Mouse (Mus musculus): ENCODE measurements around the gene Fam171a1.
"Not testable (repeated sequence)": the region's sequence is repeated elsewhere in the genome, so short reads cannot be mapped to it uniquely, and the experiment has no call there.

Gene Fam171a1

DNA sequence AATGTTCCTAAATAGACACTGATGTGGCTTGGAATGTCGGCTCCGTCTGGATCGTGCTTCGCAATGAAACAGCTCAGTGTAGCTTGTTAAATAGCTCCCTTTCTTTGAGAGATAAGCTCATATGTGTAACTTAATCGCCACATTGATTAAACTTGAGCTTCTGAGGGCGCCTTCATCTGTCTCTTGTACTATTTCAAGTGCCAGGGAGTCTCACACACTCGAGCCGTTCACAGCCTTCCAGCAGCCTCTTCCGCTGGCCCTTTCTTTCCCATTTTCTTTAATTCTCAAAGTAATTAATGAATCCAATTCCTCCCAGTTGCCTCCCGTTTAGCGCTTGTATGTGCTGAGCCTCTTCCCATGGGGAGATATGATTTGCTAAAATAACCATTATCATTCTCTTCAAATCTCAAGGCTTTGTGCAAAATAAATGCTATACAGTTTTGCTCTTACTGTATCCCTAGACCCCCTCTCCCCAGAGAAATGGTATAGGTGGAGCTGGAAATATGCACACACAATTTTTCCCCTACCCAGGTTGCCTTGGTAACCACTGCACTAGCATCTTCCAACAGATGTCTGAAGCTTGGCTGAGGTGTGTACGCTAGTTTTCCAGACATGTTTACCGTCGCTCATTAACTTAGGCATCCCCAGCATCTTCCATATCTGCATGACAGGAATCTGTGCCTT is 54.8 kb downstream of the Fam171a1 start:
- in situ Hi-C loops (cut with MboI; ENCODE audit: unreplicated experiment in 2 of 2), result no loop called here

DNA sequence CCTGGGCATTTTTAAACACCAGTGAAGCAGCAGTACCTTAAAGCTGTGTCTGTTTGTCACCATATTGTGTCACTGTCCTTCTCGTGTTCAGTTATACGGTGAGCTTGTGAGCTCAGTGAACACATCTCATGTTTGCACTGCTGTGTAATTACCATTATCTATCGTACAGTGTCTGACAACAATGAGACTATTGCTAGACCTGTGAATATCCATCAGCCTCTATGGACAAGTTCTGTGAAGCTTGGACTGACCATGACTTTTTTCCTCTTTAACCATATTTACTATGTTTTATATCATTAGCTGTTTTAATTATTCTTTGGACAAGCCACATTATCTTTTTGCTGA is 55.4 kb downstream of the Fam171a1 start:
- in situ Hi-C loops (cut with MboI; ENCODE audit: unreplicated experiment in 2 of 2), result no loop called here

DNA sequence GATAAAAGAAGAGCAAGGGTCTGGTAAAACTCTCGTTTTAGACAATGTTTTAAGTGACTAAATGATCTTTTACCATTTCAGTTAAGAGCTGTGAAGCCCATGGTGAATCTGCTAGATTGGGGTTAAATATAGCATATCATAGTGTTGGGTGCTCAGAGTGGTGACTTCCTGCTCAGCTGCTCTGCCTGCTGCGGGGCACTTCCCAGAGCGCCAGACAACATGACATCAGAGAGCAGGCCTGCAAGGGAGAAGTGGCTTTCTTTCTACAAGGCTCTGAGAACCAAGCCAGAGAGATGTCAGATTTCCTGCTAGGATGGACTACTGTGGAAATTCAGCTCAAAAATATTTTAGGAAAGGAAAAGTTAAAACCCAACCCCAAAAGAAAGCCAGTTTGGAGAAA is 57.8 kb downstream of the Fam171a1 start:
- in situ Hi-C loops (cut with MboI; ENCODE audit: unreplicated experiment in 2 of 2), result no loop called here

DNA sequence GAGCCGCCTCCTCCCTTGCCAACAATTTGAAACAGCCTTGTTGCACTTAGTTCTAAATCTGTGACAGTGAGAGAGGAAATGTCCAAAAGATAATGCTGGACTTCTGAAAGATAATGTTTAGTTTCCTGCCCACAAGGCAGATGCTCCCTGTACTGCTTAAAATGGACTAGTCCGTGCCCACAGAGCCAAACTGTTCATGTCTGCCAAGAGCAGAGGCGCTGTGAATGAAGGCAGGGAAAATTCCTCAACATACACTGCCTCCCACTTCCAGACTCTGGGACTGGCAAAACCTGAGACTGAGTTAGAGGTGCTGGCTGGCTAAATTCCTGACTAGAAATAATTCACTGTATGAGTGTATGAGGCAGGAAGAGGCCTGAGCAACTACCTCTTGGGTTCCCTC is 58.6 kb downstream of the Fam171a1 start:
- in situ Hi-C loops (cut with MboI; ENCODE audit: unreplicated experiment in 2 of 2), result no loop called here

DNA sequence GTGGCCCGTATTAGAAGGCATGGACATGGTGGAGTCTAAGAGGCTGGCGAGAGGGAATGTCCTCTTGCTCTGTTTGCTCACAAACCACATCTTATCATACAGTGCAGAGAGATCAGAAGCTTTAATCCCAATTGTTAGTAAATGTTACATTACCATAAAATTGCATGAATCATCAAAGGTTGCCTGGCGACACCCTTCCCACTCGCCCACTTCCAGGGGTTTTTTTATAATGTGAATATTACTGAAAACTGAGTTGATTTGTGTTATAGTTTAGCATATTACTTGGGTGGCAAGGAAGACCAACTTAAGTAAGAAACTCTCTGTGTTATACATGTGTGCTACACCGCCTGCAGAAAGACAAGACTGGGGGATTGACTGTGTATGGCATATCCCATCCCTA is 60.9 kb downstream of the Fam171a1 start:
- in situ Hi-C loops (cut with MboI; ENCODE audit: unreplicated experiment in 2 of 2), result no loop called here

DNA sequence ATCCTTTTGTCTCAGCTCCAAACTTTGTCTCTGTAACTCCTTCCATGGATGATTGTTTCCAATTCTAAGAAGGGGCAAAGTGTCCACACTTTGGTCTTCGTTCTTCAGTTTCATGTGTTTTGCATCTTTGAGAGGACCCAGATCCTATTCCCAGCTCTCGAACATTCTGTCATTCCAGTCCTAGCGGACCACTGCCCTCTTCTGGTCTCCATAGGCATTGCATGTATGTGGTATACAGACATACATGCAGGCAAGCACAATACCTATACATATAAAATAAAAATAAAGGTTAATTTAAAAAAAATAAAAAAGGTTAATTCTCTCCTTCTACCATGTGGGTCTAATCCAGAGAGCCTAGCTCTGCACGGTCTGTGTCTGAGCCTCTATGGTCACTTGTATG is 62.0 kb downstream of the Fam171a1 start:
- in situ Hi-C loops (cut with MboI; ENCODE audit: unreplicated experiment in 2 of 2), result not testable (repeated sequence)

DNA sequence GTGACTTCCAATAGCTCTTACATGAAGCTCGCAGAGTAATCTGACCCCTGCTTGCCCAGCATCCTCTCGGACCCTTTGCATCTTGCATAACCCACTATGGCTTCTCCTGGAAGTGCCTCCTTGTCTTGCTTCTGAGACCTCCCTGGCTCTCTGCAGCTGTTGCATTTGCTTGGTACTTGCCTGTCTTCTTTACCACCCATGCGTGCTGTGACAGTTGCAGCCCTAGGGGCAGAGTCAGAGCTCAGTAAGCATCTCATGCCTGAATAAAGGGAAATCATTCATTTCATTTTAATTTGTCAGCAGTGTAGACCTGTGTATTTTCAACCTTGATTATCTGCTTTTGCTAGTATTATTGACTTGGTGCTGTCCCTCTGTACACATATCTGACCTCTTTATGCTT is 62.7 kb downstream of the Fam171a1 start:
- in situ Hi-C loops (cut with MboI; ENCODE audit: unreplicated experiment in 2 of 2), result no loop called here

DNA sequence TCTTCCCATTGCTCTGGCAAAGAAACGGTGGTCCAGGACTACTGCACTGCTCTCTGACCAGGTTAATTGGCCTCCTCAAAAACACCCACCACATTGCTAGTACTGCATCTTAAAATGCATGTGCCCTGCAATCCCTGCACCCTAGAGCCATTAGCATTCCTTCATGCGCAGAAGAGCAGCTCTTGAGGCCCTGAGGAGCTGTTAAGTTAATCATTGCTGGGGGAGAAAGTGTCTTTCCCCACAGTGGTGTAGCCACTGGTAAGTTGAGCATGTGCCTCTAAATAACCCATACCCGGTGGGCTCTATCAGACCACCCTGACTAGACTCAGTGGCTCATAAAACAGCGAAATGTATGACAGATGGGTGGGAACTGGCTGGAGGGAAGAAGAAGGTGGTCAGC is 66.5 kb downstream of the Fam171a1 start:
- in situ Hi-C loops (cut with MboI; ENCODE audit: unreplicated experiment in 2 of 2), result no loop called here

DNA sequence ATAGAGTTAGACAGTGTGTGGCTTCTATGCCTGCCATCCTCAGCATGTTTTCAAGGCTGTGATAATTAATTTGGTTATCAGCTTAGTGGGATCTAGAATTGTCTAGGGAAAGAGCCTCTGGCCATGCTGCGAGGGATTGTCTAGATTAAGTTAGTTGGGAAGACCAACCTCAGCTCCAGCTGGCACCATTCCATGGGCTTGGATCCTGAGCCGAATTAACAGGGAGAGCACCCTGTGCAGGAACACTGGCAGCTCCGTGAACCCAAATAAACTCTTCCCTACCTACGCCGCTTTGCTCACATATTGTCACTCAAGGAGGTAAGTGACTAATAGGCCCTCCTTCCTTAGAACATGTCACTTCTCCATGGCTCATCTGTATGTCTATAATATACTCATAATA is 69.6 kb downstream of the Fam171a1 start:
- in situ Hi-C loops (cut with MboI; ENCODE audit: unreplicated experiment in 2 of 2), result no loop called here

DNA sequence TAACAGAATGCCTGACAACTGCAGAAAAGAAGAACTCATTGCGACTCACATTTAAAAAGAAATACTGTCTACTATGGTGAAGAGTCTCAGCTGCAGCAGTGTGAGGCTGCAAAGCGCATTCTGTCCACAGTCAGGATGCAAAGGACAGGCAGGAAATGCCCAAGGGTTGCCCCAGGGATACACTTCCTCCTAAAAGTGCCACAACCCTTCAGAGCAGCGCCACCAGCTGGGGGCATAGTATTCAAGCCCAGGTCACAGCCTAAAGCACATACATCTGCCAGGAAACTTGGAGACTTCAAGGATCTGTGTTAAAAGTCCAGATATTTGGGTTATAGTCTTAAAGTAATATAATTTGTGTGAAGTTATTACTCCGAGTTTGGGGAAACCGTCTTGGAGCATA is 71.3 kb downstream of the Fam171a1 start:
- in situ Hi-C loops (cut with MboI; ENCODE audit: unreplicated experiment in 2 of 2), result no loop called here

DNA sequence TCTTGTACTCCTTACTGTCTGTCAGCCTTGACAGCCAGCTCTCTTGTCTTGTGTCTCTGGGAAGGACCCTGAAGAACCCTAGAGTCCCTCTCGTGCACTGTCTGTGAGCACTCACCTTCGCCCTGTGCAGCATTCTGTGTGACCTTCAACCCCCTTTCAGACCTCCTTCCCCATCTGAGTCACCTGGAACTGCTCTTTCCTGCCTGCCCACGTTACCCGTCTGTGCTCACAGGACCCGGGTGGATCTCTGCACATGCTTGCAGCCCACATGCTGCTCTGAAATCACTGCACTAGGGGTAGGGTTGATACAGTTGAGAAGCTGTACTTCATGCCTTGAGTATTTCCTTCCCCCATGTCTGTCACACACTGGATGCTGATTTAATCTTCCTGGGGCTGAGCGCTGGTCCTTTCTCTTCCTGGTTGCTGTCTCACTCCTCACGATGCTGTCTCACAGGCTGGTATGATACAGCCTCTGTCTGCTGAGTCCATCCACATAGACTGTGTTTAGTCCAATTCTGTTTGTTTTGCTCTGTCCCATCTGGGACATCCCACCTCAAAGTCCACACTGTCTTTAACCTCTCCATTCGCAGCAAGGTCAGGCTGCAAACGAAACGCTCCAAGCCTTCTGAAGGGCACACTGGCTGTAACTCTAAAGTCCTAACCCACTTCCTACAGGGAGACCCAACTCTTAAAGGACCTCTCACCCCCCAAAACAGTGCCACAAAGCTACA is 74.9 kb downstream of the Fam171a1 start:
- in situ Hi-C loops (cut with MboI; ENCODE audit: unreplicated experiment in 2 of 2), result no loop called here

DNA sequence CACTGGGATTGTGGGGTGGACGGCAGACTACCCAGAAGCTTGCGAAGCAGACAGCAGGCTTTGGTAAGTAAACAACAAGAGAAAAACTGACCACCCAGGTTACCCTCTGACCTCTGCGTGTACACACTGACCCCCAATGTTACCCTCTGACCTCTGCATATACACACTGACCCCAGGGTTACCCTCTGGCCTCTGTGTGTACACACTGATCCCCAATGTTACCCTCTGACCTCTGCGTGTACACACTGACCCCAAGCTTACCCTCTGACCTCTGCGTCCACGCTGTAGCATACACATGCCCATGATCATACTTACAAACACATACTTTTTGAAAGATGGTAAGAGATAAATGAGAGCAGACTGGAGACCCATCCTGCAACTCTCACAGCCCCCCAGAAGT is 77.1 kb downstream of the Fam171a1 start:
- in situ Hi-C loops (cut with MboI; ENCODE audit: unreplicated experiment in 2 of 2), result no loop called here

DNA sequence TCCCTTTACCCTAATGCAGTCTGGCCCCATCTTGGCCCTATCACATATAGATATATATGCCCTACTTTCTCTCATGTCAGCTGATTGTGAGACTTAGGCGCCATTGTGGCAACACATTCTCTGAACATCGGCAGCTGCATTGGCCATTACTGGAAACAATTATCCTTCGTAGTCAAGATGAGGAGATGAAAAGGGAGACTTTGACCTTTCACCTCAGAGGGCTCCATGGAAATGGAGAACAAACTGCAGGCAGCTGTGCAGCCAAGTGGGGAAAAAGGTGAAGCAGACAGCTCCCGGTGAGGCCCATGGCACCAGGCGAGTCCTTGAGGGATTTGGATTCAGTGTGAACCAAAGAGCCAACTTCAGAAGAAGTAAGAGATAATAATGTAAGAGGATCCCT is 81.5 kb downstream of the Fam171a1 start:
- in situ Hi-C loops (cut with MboI; ENCODE audit: unreplicated experiment in 2 of 2), result no loop called here

DNA sequence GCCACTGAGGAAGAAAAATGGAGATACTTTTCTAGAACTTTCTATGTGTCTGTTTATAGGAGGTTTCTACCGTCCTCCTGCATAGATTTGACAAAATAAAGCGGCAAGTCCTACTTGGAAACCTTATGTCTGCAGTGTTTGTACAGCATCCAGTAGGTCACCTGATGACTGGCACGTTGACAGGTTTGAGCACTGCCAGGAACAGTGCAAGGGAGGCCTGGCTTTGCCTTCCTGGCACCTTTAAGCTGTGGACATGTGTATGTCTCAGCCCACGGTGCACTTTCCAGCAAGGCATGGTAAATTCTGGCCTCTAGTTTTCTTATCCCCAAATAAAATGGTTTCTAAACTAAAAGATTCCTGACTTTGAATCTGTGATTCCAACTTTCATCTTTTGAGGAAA is 86.4 kb downstream of the Fam171a1 start:
- in situ Hi-C loops (cut with MboI; ENCODE audit: unreplicated experiment in 2 of 2), result no loop called here

DNA sequence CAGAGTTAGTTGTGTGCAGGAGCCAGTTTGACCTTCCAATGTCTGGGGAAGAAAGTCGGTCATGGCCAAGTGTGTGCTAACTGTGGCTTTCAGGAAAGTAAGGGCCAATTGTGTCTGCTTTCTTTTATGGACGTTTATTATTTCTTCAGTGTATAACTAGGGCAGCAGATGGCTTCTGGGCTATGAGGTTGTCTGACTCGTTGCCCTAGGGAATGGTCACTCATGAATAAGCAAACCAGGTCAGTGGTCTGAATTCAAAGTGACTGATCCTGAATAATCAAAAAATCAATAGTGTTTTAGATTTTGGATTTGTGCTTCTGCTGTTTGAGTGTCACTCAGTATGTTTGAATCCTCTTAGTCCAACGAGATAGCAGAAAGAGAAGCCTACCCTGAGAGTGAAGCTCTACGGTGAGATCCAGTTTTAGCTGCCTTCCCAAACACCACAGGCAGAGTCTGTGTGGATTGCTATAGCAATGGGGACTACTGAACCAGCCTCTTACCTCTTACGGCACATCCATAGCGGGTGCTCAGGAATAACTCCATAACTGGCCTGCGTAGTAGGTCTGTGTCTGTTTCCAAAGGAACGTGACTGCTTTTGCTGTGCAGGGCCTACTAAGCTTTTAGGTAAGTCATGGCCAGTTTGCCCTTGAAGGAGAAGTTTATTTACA is 93.1 kb downstream of the Fam171a1 start:
- in situ Hi-C loops (cut with MboI; ENCODE audit: unreplicated experiment in 2 of 2), result no loop called here

DNA sequence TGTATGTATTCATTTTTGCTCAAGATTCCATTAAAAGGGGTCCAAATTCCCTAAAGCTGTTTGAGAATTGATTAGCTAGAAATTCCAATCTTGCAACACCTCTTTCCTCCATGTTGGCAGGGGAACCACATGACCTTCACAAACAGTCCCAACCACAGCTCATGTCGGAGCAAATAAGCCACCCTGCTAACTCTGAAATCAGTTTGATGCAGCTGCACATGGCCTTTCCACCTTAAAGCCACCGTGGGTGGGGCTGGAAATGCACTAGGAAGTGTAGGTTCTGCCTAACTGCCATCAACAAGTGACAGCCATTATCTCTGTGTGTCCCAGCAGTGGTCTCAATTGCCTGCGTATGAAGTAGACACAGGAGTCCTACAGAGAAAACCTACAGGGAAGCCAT is 101.5 kb downstream of the Fam171a1 start:
- in situ Hi-C loops (cut with MboI; ENCODE audit: unreplicated experiment in 2 of 2), result no loop called here

DNA sequence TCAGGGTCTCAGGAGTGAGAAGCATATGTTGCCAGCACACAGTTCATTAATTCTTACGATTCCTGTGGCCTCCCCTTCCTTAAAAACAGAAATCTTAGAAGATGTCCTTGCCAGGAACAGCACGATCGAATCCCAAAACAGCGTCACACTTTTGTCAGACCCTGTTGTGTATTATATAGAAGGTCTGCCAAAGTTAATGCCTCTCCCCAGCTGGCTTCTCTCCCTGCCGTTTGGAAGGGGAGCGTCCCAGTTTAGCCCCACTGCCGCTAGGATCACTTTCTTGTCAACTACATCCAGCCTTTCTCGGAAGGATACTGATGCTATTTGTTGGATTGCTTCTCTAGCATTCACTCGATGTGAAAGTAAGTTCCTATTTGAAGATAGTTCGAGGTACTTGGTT is 102.6 kb downstream of the Fam171a1 start:
- in situ Hi-C loops (cut with MboI; ENCODE audit: unreplicated experiment in 2 of 2), result no loop called here

DNA sequence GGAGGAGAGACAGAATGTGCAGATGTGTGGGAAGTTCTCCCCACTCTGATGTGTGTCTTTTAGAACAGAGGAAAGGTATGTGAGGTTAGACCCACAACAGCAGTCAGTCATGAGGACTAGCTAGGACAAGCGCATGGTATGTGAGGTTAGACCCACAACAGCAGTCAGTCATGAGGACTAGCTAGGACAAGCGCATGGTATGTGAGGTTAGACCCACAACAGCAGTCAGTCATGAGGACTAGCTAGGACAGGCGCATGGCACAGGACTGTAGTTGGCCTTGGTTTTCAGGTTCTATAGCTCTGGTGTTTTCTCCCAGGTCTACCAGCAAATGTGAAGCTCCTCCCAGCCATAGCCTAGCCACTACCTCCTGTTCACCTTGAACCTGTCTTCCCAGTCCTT is 103.6 kb downstream of the Fam171a1 start:
- in situ Hi-C loops (cut with MboI; ENCODE audit: unreplicated experiment in 2 of 2), result not testable (repeated sequence)

DNA sequence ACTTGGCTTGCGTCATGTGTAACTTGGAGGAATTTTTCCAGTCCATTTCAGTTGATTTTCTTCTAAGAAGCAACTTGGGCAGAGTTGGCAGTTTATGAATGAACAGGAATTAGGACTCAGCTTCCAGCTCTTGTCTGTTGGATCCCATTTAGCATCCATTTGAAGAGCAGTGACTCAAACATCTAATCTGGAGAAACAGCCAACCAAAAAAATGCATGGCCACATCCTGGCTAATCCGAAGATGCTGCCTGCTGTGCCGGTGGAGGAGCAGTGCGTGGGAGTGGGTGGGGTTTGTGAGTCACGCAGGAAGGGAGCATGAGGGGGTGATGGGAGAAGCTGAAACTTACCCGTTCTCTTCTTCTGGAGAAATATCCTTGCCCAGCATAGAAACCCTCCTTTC is 104.2 kb downstream of the Fam171a1 start:
- in situ Hi-C loops (cut with MboI; ENCODE audit: unreplicated experiment in 2 of 2), result no loop called here

DNA sequence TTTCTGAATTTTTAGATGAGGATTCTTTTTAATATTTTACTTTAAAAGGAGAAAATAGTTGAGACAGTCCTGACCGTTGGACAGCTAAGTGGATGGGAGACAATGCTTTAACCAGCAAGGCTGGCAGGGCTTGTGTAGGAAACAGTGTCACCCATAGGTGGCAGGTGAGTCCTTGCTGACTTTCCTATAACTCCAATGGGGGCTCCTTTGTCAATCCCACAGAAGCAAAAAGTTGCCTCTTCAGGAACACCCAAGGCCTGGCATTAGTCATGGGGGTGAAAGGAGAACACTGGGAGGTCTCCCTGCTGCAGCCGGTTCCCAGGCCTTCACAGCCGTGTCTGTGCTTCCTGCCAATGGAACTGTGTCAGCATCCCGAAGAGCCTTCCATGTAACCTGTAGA is 114.5 kb downstream of the Fam171a1 start:
- in situ Hi-C loops (cut with MboI; ENCODE audit: unreplicated experiment in 2 of 2), result no loop called here

DNA sequence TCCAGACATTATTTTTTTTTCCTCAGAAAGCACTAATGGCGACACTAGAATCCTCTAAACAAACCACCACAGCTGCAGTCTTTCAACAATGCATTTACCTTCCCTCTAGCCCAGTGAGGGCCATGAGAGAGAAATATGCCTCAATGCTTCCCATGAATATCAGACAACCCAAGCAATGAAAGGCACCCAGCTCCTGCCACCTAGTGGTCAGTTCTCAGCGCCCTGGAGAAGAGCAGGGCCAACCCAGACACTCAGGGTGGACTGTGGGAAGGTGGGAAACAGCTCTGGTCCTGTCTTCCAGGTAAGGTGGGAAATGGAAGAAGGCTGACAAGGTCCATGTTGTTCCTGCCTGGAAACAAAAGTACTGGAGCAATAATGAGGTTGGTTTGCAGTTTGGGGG is 115.0 kb downstream of the Fam171a1 start:
- in situ Hi-C loops (cut with MboI; ENCODE audit: unreplicated experiment in 2 of 2), result no loop called here

DNA sequence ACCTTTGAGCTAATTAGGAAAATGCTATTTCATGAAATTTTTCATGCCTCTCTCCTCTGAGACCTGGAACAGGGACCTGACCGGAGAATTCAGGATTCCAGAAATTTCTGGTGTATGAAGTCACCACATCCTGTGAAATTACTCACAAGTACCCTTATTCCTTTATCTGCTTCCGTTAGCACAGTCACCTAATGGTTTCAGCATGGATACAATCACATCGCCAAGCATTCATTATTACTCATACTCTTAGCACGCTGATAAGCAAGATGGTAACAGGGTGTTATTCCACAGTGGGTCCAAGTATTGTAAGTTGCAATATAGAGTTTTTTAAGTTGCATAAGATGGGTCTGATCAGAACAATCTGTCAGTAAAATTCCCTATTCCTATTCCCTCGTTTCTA is 125.2 kb downstream of the Fam171a1 start:
- in situ Hi-C loops (cut with MboI; ENCODE audit: unreplicated experiment in 2 of 2), result no loop called here

All from v-Abl transformed pro-B cells (cell line).